Mouse (Mus musculus): ENCODE data around the gene Nsa2.

Gene Nsa2

DNA sequence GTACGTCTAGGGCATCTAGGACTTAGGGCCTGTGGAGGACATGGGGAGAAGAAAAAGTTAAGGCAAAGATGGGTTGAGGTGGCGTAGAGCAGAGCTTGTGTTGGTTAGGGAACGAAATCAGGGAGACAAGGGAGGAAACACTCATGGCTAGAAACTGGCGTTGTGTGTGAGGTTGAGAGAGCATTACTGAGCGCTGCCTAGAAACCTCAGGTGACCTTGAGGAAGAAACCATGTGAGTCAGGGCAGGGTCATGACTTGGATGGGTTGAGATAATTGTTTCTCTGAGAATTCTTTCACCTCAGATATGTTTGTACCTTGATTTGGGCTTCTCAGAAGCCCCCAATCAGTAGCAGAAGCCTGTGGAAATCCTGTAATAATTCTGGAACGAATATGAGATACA lies 50.3 kb downstream of the Nsa2 start:
- no peak for DNase-seq (ENCODE audit: low read depth, low spot score)

DNA sequence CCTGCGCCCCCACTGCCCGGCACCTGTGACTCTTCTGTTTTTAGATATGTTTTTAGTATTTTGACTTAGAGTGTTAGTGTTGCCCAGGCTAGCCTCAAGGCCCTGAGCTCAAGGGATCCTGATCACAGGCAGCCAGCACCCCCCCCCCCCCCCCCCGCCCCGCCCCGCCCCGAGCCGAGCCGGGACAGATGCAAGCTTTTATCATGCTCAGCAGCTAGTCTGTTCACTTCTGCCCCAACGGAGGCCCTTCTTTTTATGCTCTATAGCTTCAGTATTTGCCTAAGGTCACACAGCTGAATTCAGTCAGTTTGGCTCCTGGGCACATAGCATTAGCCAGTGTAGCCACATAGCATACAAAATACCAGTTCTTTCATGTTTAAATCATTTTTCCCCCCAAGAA lies 51.4 kb downstream of the Nsa2 start:
- DNase-seq (ENCODE audit: low read depth, low spot score), result no peak

DNA sequence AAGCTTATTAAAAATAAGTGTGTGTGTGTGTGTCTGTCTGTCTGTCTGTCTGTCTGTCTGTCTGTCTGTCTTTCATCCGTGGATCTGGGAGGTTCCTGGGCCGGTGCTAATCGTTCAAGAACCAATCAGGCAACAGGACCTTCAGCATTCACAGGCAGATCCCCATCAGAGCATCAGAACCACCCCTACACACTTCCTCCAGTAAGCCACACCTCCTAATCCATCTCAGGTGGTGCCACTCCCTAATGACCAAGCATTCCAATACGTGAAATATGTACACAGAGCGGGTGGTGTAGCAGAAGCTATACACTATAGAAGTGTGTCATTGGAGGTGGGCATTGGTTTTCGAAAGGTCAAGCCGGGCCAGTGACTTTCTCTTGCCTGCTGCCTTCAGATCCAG lies 55.3 kb downstream of the Nsa2 start:
- no peak for DNase-seq (ENCODE audit: low read depth, low spot score)

DNA sequence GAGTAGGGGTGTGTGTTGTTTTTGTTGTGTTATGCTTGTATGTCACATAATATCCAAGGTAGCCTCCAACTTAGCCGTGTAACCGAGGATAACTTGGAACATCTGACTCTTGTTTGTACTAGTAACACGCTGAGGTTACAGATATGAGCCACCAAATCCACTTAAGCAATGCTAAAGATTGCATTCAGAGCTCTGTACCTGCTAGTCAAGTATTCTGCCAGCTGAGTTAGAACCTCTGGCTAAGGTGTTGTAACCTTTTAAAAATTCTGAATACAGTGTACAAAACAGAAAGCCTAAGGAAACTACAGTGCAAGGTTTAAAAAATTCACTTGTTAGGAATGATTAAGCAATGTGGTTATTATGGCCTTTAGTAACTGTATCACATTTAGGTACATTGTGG lies 57.1 kb downstream of the Nsa2 start:
- no peak for DNase-seq (ENCODE audit: low read depth, low spot score)

DNA sequence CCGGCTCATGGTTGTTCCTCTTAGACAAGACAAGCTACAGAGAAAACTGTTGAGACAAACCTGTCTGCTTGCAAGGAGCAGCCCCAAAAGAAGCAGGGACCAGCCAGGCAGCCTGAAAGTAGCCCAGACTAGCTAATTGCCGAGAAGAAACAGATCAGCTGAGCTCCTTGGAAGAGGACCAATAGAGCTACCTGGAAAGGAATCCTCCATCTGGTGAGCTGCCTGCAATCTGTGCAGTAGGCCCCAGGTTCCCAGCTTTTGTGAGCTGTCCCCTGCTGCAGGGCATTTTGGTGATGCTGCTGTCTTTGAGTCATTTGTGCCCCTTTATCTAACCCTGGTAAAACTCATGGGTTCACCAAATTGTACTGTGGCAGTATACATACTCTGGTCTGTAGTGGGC lies 57.5 kb downstream of the Nsa2 start:
- no peak for DNase-seq (ENCODE audit: low read depth, low spot score)

Data from c-Kit-negative CD71-positive TER-119-positive erythroid progenitor cells, embryonic 14.5 days (primary cell).